28 mouse cellular contexts compared by ENCODE assay signal in the genomic region with DNA sequence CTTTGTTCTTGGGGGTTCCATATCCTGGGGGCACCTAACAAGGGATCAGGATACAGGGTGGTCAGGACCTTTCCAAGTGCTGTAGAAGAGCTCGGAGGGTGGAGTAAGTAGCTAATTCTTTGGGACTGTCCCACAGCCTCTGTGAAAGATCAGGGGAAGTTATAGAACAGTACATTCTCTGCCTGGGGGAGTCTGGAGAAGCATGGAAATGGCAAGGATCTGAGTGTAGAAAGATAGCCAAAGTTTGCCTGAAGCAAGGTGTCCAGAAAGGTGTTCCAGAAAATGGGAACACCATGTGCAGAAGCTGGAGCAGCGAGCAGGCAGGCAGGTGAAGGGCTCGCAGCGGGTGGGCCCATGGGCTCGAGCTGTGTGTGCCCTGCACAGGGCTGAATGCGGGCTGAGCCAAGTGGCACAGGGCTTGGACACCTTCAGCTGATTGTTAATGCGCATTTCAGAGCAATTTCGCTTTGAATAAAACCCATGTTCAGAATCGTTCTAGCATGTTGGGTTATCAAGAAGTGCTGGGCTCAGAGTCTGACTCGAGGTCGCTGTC.
DNase-seq lines count a peak whose midpoint lies in the region; ATAC-seq lines count a peak whose summit lies in the region.
"Had no signal": no experiment of that assay in that cellular context is flagged by ENCODE, and none has a peak within 500 bp of the region (broad histone marks: within the 10 kb centered on the region; RNA-seq: fewer than 3 reads in every experiment).

No protein-coding gene starts in this region.

- H3K4me3 ChIP-seq in hindbrain, embryonic 10.5 days: no peak overlapping the region
- H3K4me3 ChIP-seq in hindbrain, embryonic 11.5 days (ENCODE audit: low read depth, low read length): no peak overlapping the region
- H3K4me3 ChIP-seq: gastrocnemius, adult 2 months; heart, embryonic 13.5 days; hindbrain, embryonic 15.5 days; left cerebral cortex, adult 2 months; limb, embryonic 13.5 days; liver, embryonic 12.5 days; megakaryocyte, embryonic 14.5 days had no signal

- no peak for ATAC-seq in hindbrain, embryonic 11.5 days (ENCODE audit: low FRiP score)
- no peak for ATAC-seq in megakaryocyte, adult 5-6 weeks (ENCODE audit: poor library complexity, severe bottlenecking)
- ATAC-seq: forebrain, embryonic 14.5 days; inflammation-experienced regulatory T-cells, adult 6 months; liver, embryonic 12.5 days; liver, postnatal 0 days had no signal

- DNase-seq in hindbrain, embryonic 10.5 days (ENCODE audit: low spot score): no peak
- no peak for DNase-seq in hindbrain, embryonic 11.5 days (ENCODE audit: low spot score)
- peak; percentile 31 for DNase-seq in brain, adult 2 months (ENCODE audit: low read depth, low spot score)
- peak; percentile 32 to 50 for DNase-seq in cerebellum, adult 18-20 months
- peak; percentile 33 to 48 for DNase-seq in cerebellum, postnatal 25 days
- DNase-seq in adrenal gland, adult 8-10 months: no peak
- DNase-seq: adrenal gland, adult 2 months; B cell, adult 2 months; gastrocnemius, adult 2 months; gastrocnemius, postnatal 36 days; heart, postnatal 10 days; kidney, adult 11 months; kidney, postnatal 14 days; liver, postnatal 0 days; lung, postnatal 36 days; midbrain, embryonic 14.5 days; right cerebral cortex, adult 18-20 months; thymus, postnatal 4 days had no signal

- H3K4me1 ChIP-seq in hindbrain, embryonic 10.5 days (replicated peaks): peaks cover 14% of the 10 kb centered on the region
- H3K4me1 ChIP-seq in hindbrain, embryonic 11.5 days (replicated peaks; ENCODE audit: control insufficient read depth, insufficient read depth, low read length): 0 out of 2 replicates have a peak, but pooled peaks cover 2% of the 10 kb centered on the region
- H3K4me1 ChIP-seq: heart, embryonic 13.5 days; hindbrain, embryonic 15.5 days; liver, embryonic 12.5 days had no signal

- WGBS in hindbrain, embryonic 10.5 days: 78% methylated on average over 11 of the region's 11 CpGs
- 75% methylated on average over 11 of the region's 11 CpGs for WGBS in hindbrain, embryonic 11.5 days

- H3K9me3 ChIP-seq in hindbrain, embryonic 10.5 days: no peaks in the 10 kb centered on the region
- H3K9me3 ChIP-seq in hindbrain, embryonic 11.5 days (ENCODE audit: control insufficient read depth, low read length): no peaks in the 10 kb centered on the region
- H3K9me3 ChIP-seq: heart, embryonic 13.5 days; hindbrain, embryonic 15.5 days; limb, embryonic 13.5 days; liver, embryonic 12.5 days; megakaryocyte, embryonic 14.5 days had no signal

- H3K9ac ChIP-seq in hindbrain, embryonic 11.5 days (ENCODE audit: low read depth, low read length): no peak overlapping the region
- H3K9ac ChIP-seq: heart, embryonic 13.5 days; hindbrain, embryonic 15.5 days; limb, embryonic 13.5 days; liver, embryonic 12.5 days; liver, postnatal 0 days had no signal

- H3K27ac ChIP-seq in hindbrain, embryonic 10.5 days: peak overlapping the region; percentile 9; the same call in 1 of the 2 replicates
- no peak overlapping the region for H3K27ac ChIP-seq in hindbrain, embryonic 11.5 days (ENCODE audit: low read depth, low read length)
- H3K27ac ChIP-seq: gastrocnemius, adult 2 months; heart, embryonic 13.5 days; hindbrain, embryonic 15.5 days; left cerebral cortex, adult 2 months; limb, embryonic 13.5 days; liver, embryonic 12.5 days; stomach, postnatal 0 days had no signal

- no peaks in the 10 kb centered on the region for H3K27me3 ChIP-seq in hindbrain, embryonic 10.5 days (ENCODE audit: insufficient read depth, poor library complexity, severe bottlenecking)
- H3K27me3 ChIP-seq in hindbrain, embryonic 11.5 days (ENCODE audit: control insufficient read depth, insufficient read depth, low read length): no peaks in the 10 kb centered on the region
- H3K27me3 ChIP-seq: heart, embryonic 13.5 days; hindbrain, embryonic 15.5 days; limb, embryonic 13.5 days; liver, embryonic 12.5 days; megakaryocyte, embryonic 14.5 days had no signal

- no peak overlapping the region for H3K4me2 ChIP-seq in hindbrain, embryonic 11.5 days (replicated peaks; ENCODE audit: low read depth, low read length)
- H3K4me2 ChIP-seq: heart, embryonic 13.5 days; hindbrain, embryonic 15.5 days; limb, embryonic 13.5 days; liver, embryonic 12.5 days had no signal

- no peaks in the 10 kb centered on the region for H3K36me3 ChIP-seq in hindbrain, embryonic 10.5 days
- no peaks in the 10 kb centered on the region for H3K36me3 ChIP-seq in hindbrain, embryonic 11.5 days (ENCODE audit: control insufficient read depth, insufficient read depth, low read length)
- H3K36me3 ChIP-seq: hindbrain, embryonic 15.5 days; liver, embryonic 12.5 days had no signal

Comparison
In these comparisons a context has a peak if more than half of its experiments do, and no peak if none do; other contexts are left out.
1. DNase-seq: peak in brain, adult 2 months (single experiment), cerebellum, adult 18-20 months (2 of 2) and cerebellum, postnatal 25 days (2 of 2); none in hindbrain, embryonic 10.5 days (single experiment), hindbrain, embryonic 11.5 days (single experiment) and adrenal gland, adult 8-10 months (single experiment).